Mouse (Mus musculus) heart, postnatal 0 days (tissue): ENCODE results near the gene Mrln.

ENCODE experiments used
- CTCF ChIP-seq: IDR thresholded peaks from 2 replicates; pipeline ENCODE4 v1.5.1; 2016; ENCODE audit warnings: antibody characterized with exemption, control low read depth, low read depth
- EP300 ChIP-seq: IDR thresholded peaks from 2 replicates; pipeline ENCODE4 v1.6.1; 2016; ENCODE audit warnings: antibody characterized with exemption, low read depth

DNA sequence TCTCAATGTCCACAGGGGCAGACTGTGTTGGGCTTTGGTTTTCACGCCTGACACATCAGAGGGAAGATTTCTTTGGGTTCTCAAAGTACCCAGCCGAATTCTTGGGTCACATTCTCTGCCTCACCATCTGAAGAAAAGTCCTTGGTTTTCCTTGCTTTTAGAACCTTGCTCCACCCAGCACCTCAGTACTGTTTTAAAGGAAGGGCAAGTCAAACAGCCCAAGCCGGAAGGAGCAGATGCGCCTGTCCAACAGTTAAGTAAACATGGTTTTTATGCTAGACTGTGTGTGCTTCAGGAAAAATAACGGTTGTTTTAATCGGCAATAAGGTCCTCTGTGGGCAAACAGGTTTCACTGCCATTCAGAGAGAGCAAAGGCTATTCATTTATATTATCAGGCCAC lies 6.5 kb upstream of the Mrln start:
- TF ChIP-seq CTCF (no peak), EP300 (no peak)
